Mouse (Mus musculus) spleen, adult 2 months (tissue): Measurements from ENCODE around the gene Lpcat3.

Experiments
- CTCF ChIP-seq: fragments of 200-500 bp; IDR thresholded peaks from 2 replicates; pipeline ENCODE4 v1.5.1; 2011; ENCODE audit warnings: mild to moderate bottlenecking, inconsistent platforms; ENCODE audit not compliant: insufficient read depth, insufficient read length, insufficient replicate concordance; ENCODE audit errors: extremely low read depth
- POLR2A ChIP-seq: fragments of 200-500 bp; IDR thresholded peaks from 2 replicates; pipeline ENCODE4 v1.6.1; 2011; ENCODE audit warnings: low read depth, low read length, inconsistent platforms

- TF ChIP-seq CTCF (no peak), POLR2A (no peak)
Observed at GRCm38 (mm10) chr6:124712918-124713317, 50.1 kb downstream of the Lpcat3 start.
